Mouse (Mus musculus): ENCODE data around the gene Baz1b. TPM values are rescaled to one million over a fixed set of nuclear protein-coding genes. Genes with fewer than 3 reads are reported as not detected.

Gene Baz1b
- polyA plus RNA-seq, 1 experiment, result 18.7 TPM

GRCm38 (mm10) chr5:135290703-135291102 is 103.6 kb downstream of the Baz1b start:
- Histone ChIP-seq H3K27me3 (replicated peaks; ENCODE audit: control insufficient read depth, insufficient read depth, low read length) (no peaks in the 10 kb centered on the region), H3K4me3 (ENCODE audit: insufficient read depth, low read depth, low read length) (no peak overlapping the region), H3K4me1 (ENCODE audit: control insufficient read depth, insufficient read depth, low read length) (no peaks in the 10 kb centered on the region), H3K36me3 (ENCODE audit: control insufficient read depth, insufficient read depth, low read length) (no peaks in the 10 kb centered on the region), H3K27ac (ENCODE audit: insufficient read depth, low read depth, low read length) (no peak overlapping the region)
- DNase-seq, result no peak
- TF ChIP-seq CTCF (conservative IDR thresholded peaks at IDR 0.05; ENCODE audit: insufficient read depth, insufficient read length, low read depth, low read length) (no peak), POLR2A (IDR thresholded peaks at IDR 0.05; ENCODE audit: low read depth, low read length) (no peak)
- 85% methylated on average over 6 of the region's 6 CpGs for WGBS

- H3K27me3 ChIP-seq (replicated peaks; ENCODE audit: control insufficient read depth, insufficient read depth, low read length), result no peaks in the 10 kb centered on the region
- no peaks in the 10 kb centered on the region for H3K4me1 ChIP-seq (ENCODE audit: control insufficient read depth, insufficient read depth, low read length)
- H3K27ac ChIP-seq (ENCODE audit: insufficient read depth, low read depth, low read length), result no peak overlapping the region
- no peak for DNase-seq
- 69% methylated on average over 4 of the region's 4 CpGs for WGBS
- H3K36me3 ChIP-seq (ENCODE audit: control insufficient read depth, insufficient read depth, low read length), result no peaks in the 10 kb centered on the region
- TF ChIP-seq POLR2A (IDR thresholded peaks at IDR 0.05; ENCODE audit: low read depth, low read length), result no peak
- TF ChIP-seq CTCF (conservative IDR thresholded peaks at IDR 0.05; ENCODE audit: insufficient read depth, insufficient read length, low read depth, low read length), result no peak
- no peak overlapping the region for H3K4me3 ChIP-seq (ENCODE audit: insufficient read depth, low read depth, low read length)
Measured at GRCm38 (mm10) chr5:135291193-135291592, 104.1 kb downstream of the Baz1b start.

DNA sequence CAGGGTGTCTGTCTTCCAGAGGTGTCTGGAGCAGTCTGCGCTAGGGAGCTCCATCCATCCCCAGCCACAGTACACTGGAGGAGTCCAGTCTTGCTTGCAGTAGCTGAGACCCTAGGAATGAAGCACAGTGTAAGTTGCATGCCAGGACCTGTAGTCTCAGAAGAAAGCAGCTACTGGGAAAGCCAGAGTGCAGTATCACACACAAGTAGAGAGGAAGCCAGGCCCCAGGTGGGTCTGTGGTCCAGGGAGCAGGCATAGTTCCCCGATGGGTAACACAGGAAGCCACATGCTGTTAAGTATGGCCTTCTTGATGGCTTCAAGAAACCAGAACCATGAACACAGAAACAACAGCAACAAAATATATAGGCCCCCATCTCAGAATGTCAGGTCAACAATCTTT is 104.9 kb downstream of the Baz1b start:
- WGBS, result 91% methylated on average over 2 of the region's 2 CpGs
- no peak overlapping the region for H3K27ac ChIP-seq (ENCODE audit: insufficient read depth, low read depth, low read length)
- TF ChIP-seq POLR2A (IDR thresholded peaks at IDR 0.05; ENCODE audit: low read depth, low read length) (no peak), CTCF (conservative IDR thresholded peaks at IDR 0.05; ENCODE audit: insufficient read depth, insufficient read length, low read depth, low read length) (no peak)
- no peak for DNase-seq
- H3K27me3 ChIP-seq (replicated peaks; ENCODE audit: control insufficient read depth, insufficient read depth, low read length), result no peaks in the 10 kb centered on the region
- no peaks in the 10 kb centered on the region for H3K36me3 ChIP-seq (ENCODE audit: control insufficient read depth, insufficient read depth, low read length)
- H3K4me3 ChIP-seq (ENCODE audit: insufficient read depth, low read depth, low read length), result no peak overlapping the region
- H3K4me1 ChIP-seq (ENCODE audit: control insufficient read depth, insufficient read depth, low read length), result no peaks in the 10 kb centered on the region

Other genes starting within 250 kb of the Baz1b start
- gene Cldn4, start 240.3 kb upstream of the Baz1b start, polyA plus RNA-seq (2012; rRNA removed), result 37.5 and 44.1 TPM in 2 replicates
- 26.7 and 36.7 TPM in 2 replicates for gene Cldn3, start 201.1 kb upstream of the Baz1b start, polyA plus RNA-seq (2012; rRNA removed)
- gene Abhd11, start 178.1 kb upstream of the Baz1b start, polyA plus RNA-seq (2012; rRNA removed), result 111 and 121 TPM in 2 replicates
- gene Stx1a, start 163.8 kb upstream of the Baz1b start, polyA plus RNA-seq (2012; rRNA removed), result 3.9 and 4.1 TPM in 2 replicates
- gene Dnajc30, start 123.1 kb upstream of the Baz1b start, polyA plus RNA-seq (2012; rRNA removed), result 47.3 and 63.3 TPM in 2 replicates
- 50.4 and 50.7 TPM in 2 replicates for gene Bud23, start 122.3 kb upstream of the Baz1b start, polyA plus RNA-seq (2012; rRNA removed)
- 7.3 and 8.7 TPM in 2 replicates for gene Vps37d, start 109.0 kb upstream of the Baz1b start, polyA plus RNA-seq (2012; rRNA removed)
- gene Mlxipl, start 97.4 kb upstream of the Baz1b start, polyA plus RNA-seq (2012; rRNA removed), result 144 and 170 TPM in 2 replicates
- 10.1 and 10.2 TPM in 2 replicates for gene Tbl2, start 37.6 kb upstream of the Baz1b start, polyA plus RNA-seq (2012; rRNA removed)
- 36.7 and 47.9 TPM in 2 replicates for gene Bcl7b, start 19.0 kb upstream of the Baz1b start, polyA plus RNA-seq (2012; rRNA removed)
- gene Fzd9, start 64.0 kb downstream of the Baz1b start, polyA plus RNA-seq (2012; rRNA removed), result 0.67 and 0.83 TPM in 2 replicates
- gene Fkbp6, start 162.8 kb downstream of the Baz1b start, polyA plus RNA-seq (2012; rRNA removed), result 0.07 and 0.08 TPM in 2 replicates
- gene Trim50, start 166.0 kb downstream of the Baz1b start, polyA plus RNA-seq (2012; rRNA removed), result 0.06 TPM in 1 of 2 replicates, not detected in the other
- 23.6 and 27.1 TPM in 2 replicates for gene Nsun5, start 182.7 kb downstream of the Baz1b start, polyA plus RNA-seq (2012; rRNA removed)
- gene Pom121, start 207.3 kb downstream of the Baz1b start, polyA plus RNA-seq (2012; rRNA removed), result 10.1 and 12.6 TPM in 2 replicates

Data from kidney, adult 2 months (tissue).